Mouse (Mus musculus) liver, embryonic 14.5 days (tissue): ENCODE measurements around the gene Trio.

Source experiments
- CTCF ChIP-seq: IDR thresholded peaks from 2 replicates; pipeline ENCODE4 v1.5.1; 2016; ENCODE audit warnings: antibody characterized with exemption, low read depth, control low read depth
- EP300 ChIP-seq: IDR thresholded peaks from 2 replicates; pipeline ENCODE4 v1.6.1; 2016; ENCODE audit warnings: antibody characterized with exemption, low read depth

- TF ChIP-seq CTCF (0 out of 2 replicates have a peak, but pooled peaks have one; percentile 20), EP300 (no peak)
These were observed 166.1 kb downstream of the Trio start for GRCm38 (mm10) chr15:27859590-27859989.
